Comparison of ENCODE assay signal across 8 mouse cellular contexts in the genomic region with DNA sequence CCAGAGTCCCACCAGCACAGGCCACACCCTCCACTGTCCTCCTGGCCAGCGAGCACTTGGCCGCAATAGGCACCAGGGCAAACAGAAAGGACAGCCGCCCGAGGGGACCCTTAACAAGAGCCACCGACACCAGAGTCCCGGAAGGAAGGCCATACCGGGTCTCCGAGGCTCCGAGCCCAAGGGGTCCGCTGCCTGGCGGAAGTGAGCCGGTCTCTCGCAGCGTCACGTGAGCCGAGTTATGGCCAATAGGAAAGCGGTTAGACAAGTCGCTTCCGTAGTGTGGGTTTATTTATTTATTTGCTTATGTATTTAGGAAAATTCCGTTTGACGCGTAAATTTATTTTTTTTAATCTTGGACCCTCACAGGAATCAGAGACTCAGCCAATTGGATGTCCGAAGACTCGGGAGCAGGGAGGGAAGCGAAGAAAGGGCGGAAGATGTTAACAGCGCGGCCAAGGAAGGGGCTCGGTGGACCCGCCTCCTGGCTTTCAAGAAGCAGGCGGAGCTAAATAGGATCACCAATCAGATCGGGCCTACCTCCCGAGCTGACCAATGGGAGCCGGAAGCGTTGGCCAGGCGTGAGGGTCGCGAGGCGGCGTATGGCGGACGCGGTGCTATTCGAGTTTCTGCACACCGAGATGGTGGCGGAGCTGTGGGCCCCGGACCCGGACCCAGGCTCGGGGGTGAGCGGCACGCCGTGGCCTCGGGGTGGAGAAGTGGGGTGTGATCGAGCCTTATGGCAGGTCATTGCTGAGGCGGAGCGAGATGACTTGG. TPM values are rescaled to one million over a fixed set of nuclear protein-coding genes. Genes with fewer than 3 reads are reported as not detected.
DNase-seq lines count a peak whose midpoint lies in the region; ATAC-seq lines count a peak whose summit lies in the region.

Bloc1s3 (minus strand) TSS at position 218 of the 774 bp plus-strand sequence.
Trappc6a (plus strand) TSS at position 246 of the 774 bp plus-strand sequence.

- peak; percentile 84 for ATAC-seq in megakaryocyte progenitor cell, adult 5-6 weeks (replicated peaks; ENCODE audit: poor library complexity)

- DNase-seq in adipocyte (ENCODE audit: low spot score), result peak; percentile 87
- peak; percentile 98 for DNase-seq in embryo, embryonic 10 days (ENCODE audit: low spot score)
- DNase-seq in gastrocnemius, postnatal 10 days, result peak; percentile 85
- DNase-seq in induced T-regulatory cell, adult 2 months (ENCODE audit: low read depth), result peak; percentile 98
- peak; percentile 84 to 95 for DNase-seq in left cerebral cortex, adult 9 months (ENCODE audit: low spot score in 2 of 2)
- DNase-seq in right cerebral cortex, postnatal 14 days, result peak; percentile 93
- peak; percentile 91 for DNase-seq in urinary bladder, postnatal 36 days (ENCODE audit: low spot score in 2 of 2)

RNA-seq across cellular contexts. Expression of gene Bloc1s3, which starts in this region (rescaled TPM):
- 1 to 10 TPM; 2.2 to 2.4 TPM for total RNA-seq in gastrocnemius, postnatal 10 days (2021)
- total RNA-seq in megakaryocyte progenitor cell, adult 5-6 weeks (2015), result 2.9 and 3.3 TPM in 2 replicates
- total RNA-seq in megakaryocyte progenitor cell, adult 5-6 weeks (2017), result 1.3 and 1.5 TPM in 2 replicates

RNA-seq across cellular contexts. Expression of gene Trappc6a, which starts in this region (rescaled TPM):
- total RNA-seq in gastrocnemius, postnatal 10 days (2021), result 10 to 100 TPM; 24.6 to 26.5 TPM
- 55.2 and 58.3 TPM in 2 replicates for total RNA-seq in megakaryocyte progenitor cell, adult 5-6 weeks (2015)
- total RNA-seq in megakaryocyte progenitor cell, adult 5-6 weeks (2017), result 26.1 and 39.5 TPM in 2 replicates

Comparison
In these comparisons a context has a peak if more than half of its experiments do, and no peak if none do; other contexts are left out.
1. Peak in every context shown above with its lines: DNase-seq and ATAC-seq.